26 mouse cellular contexts compared by ENCODE assay signal in the genomic region with DNA sequence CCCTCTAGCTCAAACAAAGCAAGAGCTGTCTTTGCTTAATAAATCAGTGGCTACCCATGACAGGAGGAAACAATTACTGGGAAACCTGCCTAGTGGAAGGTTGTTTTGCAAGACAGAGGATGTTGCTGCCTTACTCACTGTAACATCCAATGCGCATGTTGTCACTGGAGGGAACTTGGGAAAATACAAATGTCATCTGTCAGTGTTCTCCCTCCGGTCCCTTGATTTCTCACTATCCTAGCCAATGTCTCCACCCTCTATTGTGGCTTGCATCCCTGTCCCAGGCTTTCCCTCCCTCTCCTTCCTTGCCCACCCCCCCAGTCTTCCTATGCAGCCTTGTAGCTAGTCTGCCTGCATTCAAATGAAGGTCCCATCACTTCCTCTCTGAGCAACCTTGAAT. TPM values are rescaled to one million over a fixed set of nuclear protein-coding genes. Genes with fewer than 3 reads are reported as not detected.
DNase-seq lines count a peak whose midpoint lies in the region; ATAC-seq lines count a peak whose summit lies in the region.
"Had no signal": no experiment of that assay in that cellular context is flagged by ENCODE, and none has a peak within 500 bp of the region (broad histone marks: within the 10 kb centered on the region; RNA-seq: fewer than 3 reads in every experiment).

No protein-coding gene starts in this region.

- no peak for ATAC-seq in kidney, embryonic 14.5 days (ENCODE audit: low FRiP score, low TSS enrichment)
- ATAC-seq: midbrain, embryonic 16.5 days had no signal

- no peaks in the 10 kb centered on the region for H3K9me3 ChIP-seq in kidney, embryonic 14.5 days (ENCODE audit: control insufficient read depth, low read length)
- H3K9me3 ChIP-seq: embryonic facial prominence, embryonic 10.5 days; forebrain, embryonic 10.5 days; heart, embryonic 15.5 days; hindbrain, embryonic 15.5 days; limb, embryonic 15.5 days; midbrain, embryonic 10.5 days; neural tube, embryonic 13.5 days; stomach, embryonic 15.5 days had no signal

- no peak overlapping the region for H3K27ac ChIP-seq in kidney, embryonic 14.5 days (ENCODE audit: low read depth, low read length)
- H3K27ac ChIP-seq: embryonic facial prominence, embryonic 10.5 days; forebrain, embryonic 10.5 days; heart, embryonic 15.5 days; hindbrain, embryonic 15.5 days; limb, embryonic 15.5 days; midbrain, embryonic 10.5 days; neural tube, embryonic 13.5 days; stomach, embryonic 15.5 days had no signal

- 68% methylated on average over 2 of the region's 2 CpGs for WGBS in kidney, embryonic 14.5 days

- peaks cover 5% of the 10 kb centered on the region; the same call in 1 of the 2 replicates for H3K36me3 ChIP-seq in kidney, embryonic 14.5 days (ENCODE audit: control insufficient read depth, insufficient read depth, low read length)
- H3K36me3 ChIP-seq: embryonic facial prominence, embryonic 10.5 days; forebrain, embryonic 10.5 days; heart, embryonic 15.5 days; hindbrain, embryonic 15.5 days; limb, embryonic 15.5 days; midbrain, embryonic 10.5 days; neural tube, embryonic 13.5 days; stomach, embryonic 15.5 days had no signal

- H3K9ac ChIP-seq in kidney, embryonic 14.5 days (ENCODE audit: low read depth, low read length), result no peak overlapping the region
- H3K9ac ChIP-seq: heart, embryonic 15.5 days; hindbrain, embryonic 15.5 days; limb, embryonic 15.5 days; neural tube, embryonic 13.5 days; stomach, embryonic 15.5 days had no signal

- no peak overlapping the region for H3K4me3 ChIP-seq in kidney, embryonic 14.5 days (ENCODE audit: low read length)
- H3K4me3 ChIP-seq: embryonic facial prominence, embryonic 10.5 days; forebrain, embryonic 10.5 days; heart, embryonic 15.5 days; hindbrain, embryonic 15.5 days; limb, embryonic 15.5 days; midbrain, embryonic 10.5 days; myocyte; neural tube, embryonic 13.5 days; stomach, embryonic 15.5 days had no signal

- no peaks in the 10 kb centered on the region for H3K27me3 ChIP-seq in kidney, embryonic 14.5 days (ENCODE audit: control insufficient read depth, insufficient read depth, low read length)
- H3K27me3 ChIP-seq: heart, embryonic 15.5 days; hindbrain, embryonic 15.5 days; limb, embryonic 15.5 days; neural tube, embryonic 13.5 days; stomach, embryonic 15.5 days had no signal

- H3K4me2 ChIP-seq in kidney, embryonic 14.5 days (replicated peaks; ENCODE audit: low read depth, low read length), result no peak overlapping the region
- H3K4me2 ChIP-seq: heart, embryonic 15.5 days; hindbrain, embryonic 15.5 days; limb, embryonic 15.5 days; neural tube, embryonic 13.5 days; stomach, embryonic 15.5 days had no signal

- no peaks in the 10 kb centered on the region for H3K4me1 ChIP-seq in kidney, embryonic 14.5 days (ENCODE audit: control insufficient read depth, insufficient read depth, low read length)
- H3K4me1 ChIP-seq: forebrain, embryonic 10.5 days; hindbrain, embryonic 15.5 days; limb, embryonic 15.5 days; neural tube, embryonic 13.5 days; stomach, embryonic 15.5 days had no signal

- DNase-seq in kidney, adult 11 months, result peak; percentile 55
- DNase-seq in ES-CJ7 (ENCODE audit: low read depth, low spot score) (peak; percentile 35), adipocyte (ENCODE audit: low spot score) (peak; percentile 41)
- peak; percentile 17 to 44 for DNase-seq in kidney, postnatal 25 days
- no peak for DNase-seq in right cerebral cortex, postnatal 14 days
- DNase-seq in urinary bladder, postnatal 25 days (ENCODE audit: low spot score), result no peak
- DNase-seq: adrenal gland, postnatal 14 days; cerebellum, adult 9-11 months; gastrocnemius, postnatal 36 days; heart, postnatal 4 days; left cerebral cortex, postnatal 4 days; lung, postnatal 4 days; retina, postnatal 1 day; thymus, postnatal 25 days had no signal

RNA-seq across cellular contexts. Expression of gene Enpep, which starts 36.6 kb away (rescaled TPM):
- 45.1 and 66.4 TPM in 2 replicates for polyA plus RNA-seq in kidney, embryonic 14.5 days (2014; fragmentation: Nextera tagmentation; extraction: Ambion mirVana)
- polyA plus RNA-seq: C2C12; forebrain, embryonic 10.5 days had no signal

Comparison
In these comparisons a context has a peak if more than half of its experiments do, and no peak if none do; other contexts are left out.
1. DNase-seq: peak in kidney, adult 11 months (single experiment), ES-CJ7 (single experiment), adipocyte (single experiment) and kidney, postnatal 25 days (2 of 2); none in right cerebral cortex, postnatal 14 days (single experiment) and urinary bladder, postnatal 25 days (single experiment).